Mouse (Mus musculus) frontal cortex, postnatal 25 days (tissue): ENCODE results near the gene Tapbp.
"Not testable (repeated sequence)": the region's sequence is repeated elsewhere in the genome, so short reads cannot be mapped to it uniquely, and the experiment has no call there.

ENCODE experiments used
- DNase-seq, 2 experiments: peaks; one replicate each; pipeline ENCODE4 v3.0.0; 2022; ENCODE audit warnings: low spot score in 2 of 2

The Tapbp gene

DNA sequence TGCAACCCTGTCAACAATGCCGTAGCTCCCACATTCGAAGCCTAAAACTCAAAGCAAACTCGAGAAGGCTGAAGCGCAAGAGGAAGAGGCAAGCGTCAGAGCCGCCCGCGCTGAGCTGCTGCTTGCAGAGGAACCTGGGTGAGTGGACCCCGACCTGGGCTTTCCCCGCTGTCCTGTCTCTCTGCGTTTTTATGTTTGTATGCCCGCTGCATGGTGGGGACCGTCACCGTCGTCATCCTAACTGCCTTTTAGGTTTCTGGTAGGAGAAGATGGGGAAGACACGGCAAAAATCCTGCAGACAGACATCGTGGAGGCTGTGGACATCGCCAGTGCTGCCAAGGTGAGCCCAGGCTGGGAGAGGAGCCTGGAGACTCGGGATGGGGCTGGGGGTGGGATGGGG, 25.7 kb downstream of the Tapbp start:
- DNase-seq, result no peak

DNA sequence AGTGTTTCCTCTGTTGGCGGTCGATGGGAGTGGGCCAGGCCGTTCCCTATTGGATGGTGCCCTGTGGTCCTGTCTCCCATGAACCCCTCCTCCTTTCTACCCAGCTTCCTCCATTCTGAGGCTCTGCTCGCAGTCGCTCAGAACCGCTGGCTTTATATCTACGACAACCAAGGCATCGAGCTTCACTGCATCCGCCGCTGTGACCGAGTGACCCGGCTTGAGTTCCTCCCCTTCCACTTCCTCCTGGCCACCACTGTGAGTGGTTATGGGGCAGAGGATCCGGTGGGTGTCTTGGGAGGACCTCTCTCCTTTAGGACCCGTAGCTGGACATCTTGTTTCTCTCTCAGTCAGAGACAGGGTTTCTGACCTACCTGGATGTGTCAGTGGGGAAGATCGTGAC, 27.8 kb downstream of the Tapbp start:
- DNase-seq, result no peak

DNA sequence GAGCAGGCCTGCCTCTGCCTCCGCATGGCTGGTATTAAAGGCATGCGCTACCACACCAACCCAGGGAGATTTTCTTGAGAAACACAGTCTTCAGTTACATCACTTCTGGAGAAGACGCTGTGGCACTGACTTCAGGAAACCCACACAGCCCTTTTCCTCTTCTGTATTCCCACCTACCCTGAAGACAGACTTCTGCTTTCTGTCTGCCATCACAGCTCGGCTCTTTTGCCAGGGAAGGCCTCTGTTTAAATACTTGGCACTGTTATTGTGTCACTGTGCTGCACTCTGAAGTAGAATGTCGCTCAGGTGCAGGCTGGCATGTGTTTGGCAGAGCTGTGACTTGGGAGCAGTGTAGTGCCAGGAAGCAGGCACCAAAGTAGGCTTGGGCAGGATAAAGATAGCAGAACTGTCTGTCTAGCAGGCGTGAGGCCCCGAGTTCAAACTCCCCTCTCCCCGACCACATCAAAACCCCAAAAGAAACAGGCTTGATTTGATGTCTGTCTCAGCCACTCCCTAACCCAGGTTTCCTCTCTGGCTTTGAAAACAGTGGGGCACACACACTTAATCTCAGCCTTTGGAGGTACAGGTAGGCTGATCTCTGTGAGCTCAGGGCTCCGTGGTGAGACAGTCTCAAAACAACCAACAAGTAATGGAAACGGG, 31.9 kb downstream of the Tapbp start:
- DNase-seq, result no peak

DNA sequence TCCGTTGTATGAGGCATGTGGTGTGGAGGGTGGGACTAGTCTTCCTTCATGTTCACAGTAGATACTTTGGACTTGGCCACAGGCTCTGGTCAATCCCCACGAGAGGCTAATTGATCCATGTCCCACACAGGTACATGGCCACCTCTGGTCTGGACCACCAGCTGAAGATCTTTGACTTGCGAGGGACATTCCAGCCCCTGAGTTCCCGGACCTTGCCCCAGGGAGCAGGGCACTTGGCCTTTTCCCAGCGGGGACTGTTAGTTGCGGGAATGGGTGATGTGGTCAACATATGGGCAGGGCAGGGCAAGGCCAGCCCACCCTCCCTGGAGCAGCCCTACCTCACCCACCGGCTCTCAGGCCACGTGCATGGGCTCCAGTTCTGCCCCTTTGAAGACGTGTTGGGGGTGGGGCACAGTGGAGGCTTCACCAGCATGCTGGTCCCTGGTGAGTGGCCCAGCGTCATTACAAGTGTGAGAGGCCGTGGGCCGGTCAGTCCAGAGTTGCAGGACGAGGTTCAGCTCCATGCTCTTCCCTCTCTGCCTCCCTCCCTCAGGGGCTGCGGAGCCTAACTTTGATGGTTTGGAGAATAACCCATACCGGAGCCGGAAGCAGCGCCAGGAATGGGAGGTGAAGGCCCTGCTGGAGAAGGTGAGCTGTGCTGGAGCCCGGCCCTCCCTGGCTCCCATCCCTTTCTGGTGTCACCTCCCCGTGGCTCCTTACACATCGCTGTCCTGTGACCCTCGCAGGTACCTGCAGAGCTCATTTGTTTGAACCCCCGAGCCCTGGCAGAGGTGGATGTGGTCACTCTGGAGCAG, 32.6 kb downstream of the Tapbp start:
- DNase-seq, result no peak

- DNase-seq, result no peak
Measured at GRCm38 (mm10) chr17:33948905-33949537, 33.3 kb downstream of the Tapbp start.

GRCm38 (mm10) chr17:33950131-33950625, 34.5 kb downstream of the Tapbp start:
- no peak for DNase-seq

GRCm38 (mm10) chr17:33951021-33951946, 35.6 kb downstream of the Tapbp start, which contains the start of gene B3galt4:
Gene B3galt4, minus strand, starts transcription at chr17:33951488.
- peak; percentile 57 to 66 for DNase-seq

- DNase-seq, result not testable (repeated sequence)
Measured at GRCm38 (mm10) chr17:33952015-33952414, 36.3 kb downstream of the Tapbp start.

DNA sequence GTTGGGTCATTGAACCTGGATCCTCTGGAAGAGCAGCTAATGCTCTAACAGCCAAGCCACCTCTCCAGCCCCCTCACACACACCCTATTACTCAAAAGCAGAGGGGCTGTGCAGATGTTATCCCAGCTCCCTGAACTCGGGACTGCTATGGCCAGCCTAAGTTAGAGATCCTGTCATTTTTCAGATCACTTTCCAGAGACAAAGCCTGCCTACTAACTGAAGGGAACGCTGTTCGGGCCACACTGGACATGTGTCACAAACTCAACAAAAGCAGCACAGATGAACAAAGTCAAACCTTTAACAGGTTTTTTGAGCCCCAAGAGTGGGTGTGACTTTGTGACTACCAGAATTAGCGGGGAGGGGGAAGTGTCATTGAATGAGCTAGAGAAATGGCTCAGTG, 37.2 kb downstream of the Tapbp start:
- no peak for DNase-seq

DNA sequence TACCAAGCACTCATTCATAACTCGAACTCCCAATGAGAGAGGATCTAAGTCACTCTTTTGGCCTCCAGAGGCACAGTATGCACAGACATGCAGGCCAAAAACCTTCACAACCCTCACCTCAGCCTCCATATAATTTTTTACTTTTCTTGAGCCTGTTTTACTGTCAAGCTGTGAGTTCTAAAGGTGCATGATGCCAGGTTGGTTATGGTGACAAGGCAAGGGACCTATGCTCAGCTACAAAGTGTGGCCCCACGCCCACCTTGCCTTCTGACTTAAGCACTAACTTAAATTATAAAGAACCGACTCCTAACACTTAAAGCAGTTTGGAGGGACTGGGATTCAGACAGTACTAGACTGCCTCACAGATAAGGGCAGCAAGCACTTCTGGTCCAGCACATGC, 37.6 kb downstream of the Tapbp start:
- DNase-seq, result no peak

GRCm38 (mm10) chr17:33953961-33954565, 38.4 kb downstream of the Tapbp start:
- DNase-seq, result no peak

GRCm38 (mm10) chr17:33954646-33955554, 39.2 kb downstream of the Tapbp start:
- DNase-seq, result peak in 1 of 2 experiments; percentile 37

GRCm38 (mm10) chr17:33955555-33956214, 40.0 kb downstream of the Tapbp start, which contains the start of the genes Vps52 and Rps18:
Gene Vps52, plus strand, starts transcription at chr17:33955812.
Gene Rps18, minus strand, starts transcription at chr17:33956001.
- DNase-seq, result peak; percentile 87 to 95

DNA sequence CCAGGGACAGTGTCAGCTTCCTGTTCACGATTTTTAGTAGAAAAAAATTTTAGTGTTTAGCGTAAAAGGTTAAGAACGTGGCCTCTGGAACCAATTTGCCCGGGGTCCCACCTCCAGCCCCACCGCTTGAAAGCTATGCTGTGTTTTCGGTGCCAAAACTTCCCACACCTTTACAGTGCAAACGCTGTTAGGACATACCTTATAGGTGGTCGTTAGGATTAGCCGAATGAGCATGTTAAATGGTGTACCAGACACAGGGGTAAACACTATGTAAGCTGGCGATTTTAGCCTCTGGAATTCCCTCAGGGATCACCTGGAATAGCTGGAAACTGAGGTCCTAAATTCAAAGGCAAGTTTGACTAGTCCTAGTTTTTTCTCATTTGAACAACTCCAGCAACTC, 40.6 kb downstream of the Tapbp start:
- no peak for DNase-seq

GRCm38 (mm10) chr17:33957493-33957892, 41.8 kb downstream of the Tapbp start:
- DNase-seq, result no peak

DNA sequence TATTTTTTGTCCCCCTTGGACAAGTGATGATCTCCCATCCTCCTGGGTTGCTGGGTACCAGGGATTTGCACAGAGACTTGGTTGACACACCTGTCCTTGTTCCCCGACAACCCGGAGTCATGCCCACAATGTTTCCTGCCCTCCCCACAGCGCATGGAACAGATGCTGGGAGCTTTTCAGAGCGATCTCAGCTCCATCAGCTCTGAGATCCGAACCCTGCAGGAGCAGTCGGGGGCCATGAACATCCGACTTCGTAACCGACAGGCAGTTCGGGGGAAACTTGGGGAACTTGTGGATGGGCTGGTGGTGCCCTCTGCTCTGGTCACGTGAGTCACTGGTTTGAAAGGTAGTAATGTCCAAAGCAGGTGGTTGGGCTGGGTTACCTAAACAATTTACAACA, 42.8 kb downstream of the Tapbp start:
- DNase-seq, result no peak

- no peak for DNase-seq
Measured at GRCm38 (mm10) chr17:33959135-33959534, 43.4 kb downstream of the Tapbp start.

DNA sequence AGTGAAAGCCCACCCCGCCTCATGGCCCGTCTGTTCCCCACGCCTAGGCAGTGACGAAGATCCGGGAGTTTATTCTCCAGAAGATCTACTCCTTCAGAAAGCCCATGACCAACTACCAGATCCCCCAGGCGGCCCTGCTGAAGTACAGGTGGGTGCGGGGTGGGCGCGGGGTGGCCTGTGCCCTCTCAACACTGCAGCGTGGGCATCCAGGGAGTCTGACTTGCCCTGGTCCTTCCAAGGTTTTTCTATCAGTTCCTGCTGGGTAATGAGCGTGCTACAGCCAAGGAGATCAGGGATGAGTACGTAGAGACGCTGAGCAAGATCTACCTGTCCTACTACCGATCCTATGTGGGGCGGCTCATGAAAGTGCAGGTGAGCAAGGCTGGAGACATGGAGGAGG, 44.2 kb downstream of the Tapbp start:
- no peak for DNase-seq

- no peak for DNase-seq
Measured at GRCm38 (mm10) chr17:33962876-33963275, 47.2 kb downstream of the Tapbp start.
